Mouse (Mus musculus): Measurements from ENCODE around the gene Snx7. TPM values are rescaled to one million over a fixed set of nuclear protein-coding genes. Genes with fewer than 3 reads are reported as not detected.

The Snx7 gene
- polyA plus RNA-seq, 1 experiment from 2014 or later = 47.9 TPM

- H3K27me3 ChIP-seq (ENCODE audit: control insufficient read depth, insufficient read depth, low read length) = no peaks in the 10 kb centered on the region
- WGBS = 93% methylated on average over 18 of the region's 18 CpGs
- H3K4me3 ChIP-seq (ENCODE audit: control insufficient read depth in 1 of 2, insufficient read depth in 1 of 2, low read depth in 1 of 2, low read length in 2 of 2) = no peak overlapping the region
- no peak for ATAC-seq (ENCODE audit: insufficient number of reproducible peaks, insufficient read depth, low FRiP score, low read depth)
- no peak overlapping the region for H3K9ac ChIP-seq (ENCODE audit: low read length)
- no peaks in the 10 kb centered on the region for H3K4me1 ChIP-seq (ENCODE audit: control insufficient read depth in 2 of 2, insufficient read depth in 2 of 2, low read length in 2 of 2)
- H3K27ac ChIP-seq (replicated peaks in 1 of 2; ENCODE audit: control insufficient read depth in 1 of 2, insufficient read depth in 1 of 2, low read depth in 2 of 2, low read length in 2 of 2) = no peak overlapping the region
- no peak overlapping the region for H3K4me2 ChIP-seq (ENCODE audit: low read length)
- no peaks in the 10 kb centered on the region for H3K9me3 ChIP-seq (ENCODE audit: control insufficient read depth, low read length)
- H3K36me3 ChIP-seq (ENCODE audit: control insufficient read depth, insufficient read depth, low read length) = 0 out of 2 replicates have a peak, but pooled peaks cover under 1% of the 10 kb centered on the region
These were observed 17.3 kb downstream of the Snx7 start for GRCm38 (mm10) chr3:117851278-117852053.

GRCm38 (mm10) chr3:117848866-117849265 lies 19.9 kb downstream of the Snx7 start:
- ATAC-seq (ENCODE audit: insufficient number of reproducible peaks, insufficient read depth, low FRiP score, low read depth) = no peak
- H3K27ac ChIP-seq (replicated peaks in 1 of 2; ENCODE audit: control insufficient read depth in 1 of 2, insufficient read depth in 1 of 2, low read depth in 2 of 2, low read length in 2 of 2) = no peak overlapping the region; a peak in 1 of 4 replicates
- WGBS = 85% methylated on average over 6 of the region's 6 CpGs
- no peak overlapping the region for H3K9ac ChIP-seq (ENCODE audit: low read length)
- H3K9me3 ChIP-seq (ENCODE audit: control insufficient read depth, low read length) = no peaks in the 10 kb centered on the region
- H3K4me1 ChIP-seq (ENCODE audit: control insufficient read depth in 2 of 2, insufficient read depth in 2 of 2, low read length in 2 of 2) = no peaks in the 10 kb centered on the region
- no peaks in the 10 kb centered on the region for H3K27me3 ChIP-seq (ENCODE audit: control insufficient read depth, insufficient read depth, low read length)
- H3K4me3 ChIP-seq (ENCODE audit: control insufficient read depth in 1 of 2, insufficient read depth in 1 of 2, low read depth in 1 of 2, low read length in 2 of 2) = no peak overlapping the region
- peaks cover 12% of the 10 kb centered on the region for H3K36me3 ChIP-seq (ENCODE audit: control insufficient read depth, insufficient read depth, low read length)
- H3K4me2 ChIP-seq (ENCODE audit: low read length) = no peak overlapping the region

GRCm38 (mm10) chr3:117842658-117843057 lies 26.1 kb downstream of the Snx7 start:
- Histone ChIP-seq H3K27me3 (ENCODE audit: control insufficient read depth, insufficient read depth, low read length) (no peaks in the 10 kb centered on the region), H3K9ac (ENCODE audit: low read length) (no peak overlapping the region), H3K36me3 (ENCODE audit: control insufficient read depth, insufficient read depth, low read length) (peaks cover 21% of the 10 kb centered on the region), H3K4me3 (ENCODE audit: control insufficient read depth in 1 of 2, insufficient read depth in 1 of 2, low read depth in 1 of 2, low read length in 2 of 2) (no peak overlapping the region), H3K4me2 (ENCODE audit: low read length) (no peak overlapping the region), H3K4me1 (ENCODE audit: control insufficient read depth in 2 of 2, insufficient read depth in 2 of 2, low read length in 2 of 2) (no peaks in the 10 kb centered on the region), H3K27ac (replicated peaks in 1 of 2; ENCODE audit: control insufficient read depth in 1 of 2, insufficient read depth in 1 of 2, low read depth in 2 of 2, low read length in 2 of 2) (no peak overlapping the region), H3K9me3 (ENCODE audit: control insufficient read depth, low read length) (no peaks in the 10 kb centered on the region)
- 83% methylated on average over 1 of the region's 1 CpGs for WGBS
- no peak for ATAC-seq (ENCODE audit: insufficient number of reproducible peaks, insufficient read depth, low FRiP score, low read depth)

GRCm38 (mm10) chr3:117839867-117840545 lies 28.7 kb downstream of the Snx7 start:
- Histone ChIP-seq H3K27me3 (ENCODE audit: control insufficient read depth, insufficient read depth, low read length) (no peaks in the 10 kb centered on the region), H3K9me3 (ENCODE audit: control insufficient read depth, low read length) (no peaks in the 10 kb centered on the region), H3K4me3 (ENCODE audit: control insufficient read depth in 1 of 2, insufficient read depth in 1 of 2, low read depth in 1 of 2, low read length in 2 of 2) (no peak overlapping the region), H3K4me2 (ENCODE audit: low read length) (no peak overlapping the region), H3K4me1 (ENCODE audit: control insufficient read depth in 2 of 2, insufficient read depth in 2 of 2, low read length in 2 of 2) (no peaks in the 10 kb centered on the region), H3K9ac (ENCODE audit: low read length) (no peak overlapping the region), H3K27ac (replicated peaks in 1 of 2; ENCODE audit: control insufficient read depth in 1 of 2, insufficient read depth in 1 of 2, low read depth in 2 of 2, low read length in 2 of 2) (no peak overlapping the region), H3K36me3 (ENCODE audit: control insufficient read depth, insufficient read depth, low read length) (peaks cover 29% of the 10 kb centered on the region)
- 62% methylated on average over 12 of the region's 12 CpGs for WGBS
- ATAC-seq (ENCODE audit: insufficient number of reproducible peaks, insufficient read depth, low FRiP score, low read depth) = no peak

- 63% methylated on average over 3 of the region's 3 CpGs for WGBS
- Histone ChIP-seq H3K4me2 (ENCODE audit: low read length) (no peak overlapping the region), H3K9ac (ENCODE audit: low read length) (no peak overlapping the region)
These were observed 30.7 kb downstream of the Snx7 start for GRCm38 (mm10) chr3:117838020-117838419.

GRCm38 (mm10) chr3:117826486-117827200 lies 42.1 kb downstream of the Snx7 start:
- no peak for ATAC-seq (ENCODE audit: insufficient number of reproducible peaks, insufficient read depth, low FRiP score, low read depth)

More at GRCm38 (mm10) chr3:117838020-117838419, 30.7 kb downstream of the Snx7 start:
- ATAC-seq (ENCODE audit: insufficient number of reproducible peaks, insufficient read depth, low FRiP score, low read depth) = no peak
- H3K4me3 ChIP-seq (ENCODE audit: control insufficient read depth in 1 of 2, insufficient read depth in 1 of 2, low read depth in 1 of 2, low read length in 2 of 2) = no peak overlapping the region
- no peaks in the 10 kb centered on the region for H3K9me3 ChIP-seq (ENCODE audit: control insufficient read depth, low read length)
- H3K4me1 ChIP-seq (ENCODE audit: control insufficient read depth in 2 of 2, insufficient read depth in 2 of 2, low read length in 2 of 2) = no peaks in the 10 kb centered on the region
- H3K27ac ChIP-seq (replicated peaks in 1 of 2; ENCODE audit: control insufficient read depth in 1 of 2, insufficient read depth in 1 of 2, low read depth in 2 of 2, low read length in 2 of 2) = no peak overlapping the region
- H3K27me3 ChIP-seq (ENCODE audit: control insufficient read depth, insufficient read depth, low read length) = no peaks in the 10 kb centered on the region
- peaks cover 29% of the 10 kb centered on the region for H3K36me3 ChIP-seq (ENCODE audit: control insufficient read depth, insufficient read depth, low read length)

GRCm38 (mm10) chr3:117823218-117823617 lies 45.5 kb downstream of the Snx7 start:
- Histone ChIP-seq H3K4me1 (ENCODE audit: control insufficient read depth in 2 of 2, insufficient read depth in 2 of 2, low read length in 2 of 2) (no peaks in the 10 kb centered on the region), H3K4me3 (ENCODE audit: control insufficient read depth in 1 of 2, insufficient read depth in 1 of 2, low read depth in 1 of 2, low read length in 2 of 2) (no peak overlapping the region), H3K36me3 (ENCODE audit: control insufficient read depth, insufficient read depth, low read length) (peaks cover 10% of the 10 kb centered on the region; the same call in 1 of the 2 replicates), H3K27me3 (ENCODE audit: control insufficient read depth, insufficient read depth, low read length) (no peaks in the 10 kb centered on the region), H3K9ac (ENCODE audit: low read length) (no peak overlapping the region), H3K4me2 (ENCODE audit: low read length) (no peak overlapping the region), H3K27ac (replicated peaks in 1 of 2; ENCODE audit: control insufficient read depth in 1 of 2, insufficient read depth in 1 of 2, low read depth in 2 of 2, low read length in 2 of 2) (no peak overlapping the region), H3K9me3 (ENCODE audit: control insufficient read depth, low read length) (no peaks in the 10 kb centered on the region)
- 94% methylated on average over 3 of the region's 3 CpGs for WGBS
- ATAC-seq (ENCODE audit: insufficient number of reproducible peaks, insufficient read depth, low FRiP score, low read depth) = no peak

More at GRCm38 (mm10) chr3:117826486-117827200, 42.1 kb downstream of the Snx7 start:
- no peaks in the 10 kb centered on the region for H3K27me3 ChIP-seq (ENCODE audit: control insufficient read depth, insufficient read depth, low read length)
- no peaks in the 10 kb centered on the region for H3K4me1 ChIP-seq (ENCODE audit: control insufficient read depth in 2 of 2, insufficient read depth in 2 of 2, low read length in 2 of 2)
- H3K9me3 ChIP-seq (ENCODE audit: control insufficient read depth, low read length) = no peaks in the 10 kb centered on the region
- no peak overlapping the region for H3K4me3 ChIP-seq (ENCODE audit: control insufficient read depth in 1 of 2, insufficient read depth in 1 of 2, low read depth in 1 of 2, low read length in 2 of 2)
- peaks cover 10% of the 10 kb centered on the region; the same call in 1 of the 2 replicates for H3K36me3 ChIP-seq (ENCODE audit: control insufficient read depth, insufficient read depth, low read length)
- WGBS = 87% methylated on average over 6 of the region's 6 CpGs
- H3K27ac ChIP-seq (replicated peaks in 1 of 2; ENCODE audit: control insufficient read depth in 1 of 2, insufficient read depth in 1 of 2, low read depth in 2 of 2, low read length in 2 of 2) = no peak overlapping the region
- H3K4me2 ChIP-seq (ENCODE audit: low read length) = no peak overlapping the region
- no peak overlapping the region for H3K9ac ChIP-seq (ENCODE audit: low read length)

Data from heart, embryonic 14.5 days (tissue).